Mouse (Mus musculus) adrenal gland (tissue): ENCODE results near the gene Cstf2t.

Experiments used
- intact Hi-C: fragments of 180-260 bp; cut with DNase I; formaldehyde crosslinking; loops from one replicate; pipeline ENCODE4 v1.15.1; 2025
- long read RNA-seq, 2 experiments: library from polyadenylated mRNA; unstranded; transcript quantifications; one replicate each; pipeline ENCODE4 v2.0.0; 2020; ENCODE audit warnings: borderline replicate concordance in 1 of 2; ENCODE audit not compliant: insufficient replicate concordance in 1 of 2

The Cstf2t gene
- long read RNA-seq, experiment 1, full-length matches to known transcripts = 5 of 5 reads
- long read RNA-seq, experiment 1, partial matches to known transcripts = 0 of 5 reads
- long read RNA-seq, experiment 1, other reads (novel, unspliced or antisense) = 0 of 5 reads
- long read RNA-seq, experiment 2, full-length matches to known transcripts = 7 of 7 reads
- long read RNA-seq, experiment 2, partial matches to known transcripts = 0 of 7 reads
- long read RNA-seq, experiment 2, other reads (novel, unspliced or antisense) = 0 of 7 reads

DNA sequence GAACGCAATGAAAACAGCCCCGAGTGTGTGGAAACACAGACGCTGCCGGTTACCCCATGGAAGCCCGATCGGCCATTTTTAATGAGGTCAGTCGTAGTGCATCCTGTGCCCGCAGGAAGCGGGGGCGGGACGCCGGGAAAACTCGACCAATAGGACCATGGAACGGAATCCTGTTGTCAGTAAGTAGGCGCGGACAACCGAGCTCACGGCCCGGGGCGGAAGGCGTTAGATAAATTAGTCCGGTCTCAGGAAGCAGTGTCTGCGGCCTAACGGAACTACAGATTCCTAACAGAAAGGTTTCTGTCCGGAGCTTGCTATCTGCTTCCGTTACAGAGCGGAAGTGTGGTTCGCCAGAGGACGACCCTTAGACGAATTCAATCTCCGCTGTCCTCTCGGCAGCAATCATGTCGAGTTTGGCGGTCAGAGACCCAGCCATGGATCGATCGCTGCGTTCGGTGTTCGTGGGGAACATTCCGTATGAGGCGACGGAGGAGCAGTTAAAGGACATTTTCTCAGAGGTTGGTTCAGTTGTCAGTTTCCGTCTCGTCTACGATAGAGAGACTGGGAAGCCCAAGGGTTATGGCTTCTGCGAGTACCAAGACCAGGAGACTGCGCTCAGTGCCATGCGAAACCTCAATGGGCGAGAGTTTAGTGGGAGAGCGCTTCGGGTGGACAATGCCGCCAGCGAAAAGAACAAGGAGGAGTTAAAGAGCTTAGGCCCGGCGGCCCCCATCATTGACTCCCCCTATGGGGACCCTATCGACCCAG is at the start of gene Cstf2t:
Gene Cstf2t, plus strand, starts transcription at position 176 of the 768 bp plus-strand sequence.
- intact Hi-C loops = no loop called here

DNA sequence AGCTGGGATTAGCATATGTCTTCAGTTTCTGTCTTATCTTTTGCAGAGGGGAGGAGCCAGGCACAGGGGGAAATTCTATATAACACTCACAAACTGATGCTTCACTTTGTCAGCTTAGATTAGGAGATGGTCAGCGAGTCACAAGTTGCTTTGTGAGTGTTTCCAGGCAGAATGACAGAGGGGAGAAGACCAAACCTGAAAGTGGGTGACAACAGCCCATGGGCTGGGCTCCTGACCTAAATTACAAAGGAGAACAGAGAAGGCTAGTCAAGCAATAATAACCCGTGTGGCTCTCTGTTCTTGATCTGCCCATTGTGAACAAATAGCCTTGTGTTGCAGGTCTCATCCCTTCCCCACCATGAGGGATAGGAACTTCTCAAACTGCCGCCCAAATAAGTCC is 43.7 kb upstream of the Cstf2t start:
- intact Hi-C loops = no loop called here

DNA sequence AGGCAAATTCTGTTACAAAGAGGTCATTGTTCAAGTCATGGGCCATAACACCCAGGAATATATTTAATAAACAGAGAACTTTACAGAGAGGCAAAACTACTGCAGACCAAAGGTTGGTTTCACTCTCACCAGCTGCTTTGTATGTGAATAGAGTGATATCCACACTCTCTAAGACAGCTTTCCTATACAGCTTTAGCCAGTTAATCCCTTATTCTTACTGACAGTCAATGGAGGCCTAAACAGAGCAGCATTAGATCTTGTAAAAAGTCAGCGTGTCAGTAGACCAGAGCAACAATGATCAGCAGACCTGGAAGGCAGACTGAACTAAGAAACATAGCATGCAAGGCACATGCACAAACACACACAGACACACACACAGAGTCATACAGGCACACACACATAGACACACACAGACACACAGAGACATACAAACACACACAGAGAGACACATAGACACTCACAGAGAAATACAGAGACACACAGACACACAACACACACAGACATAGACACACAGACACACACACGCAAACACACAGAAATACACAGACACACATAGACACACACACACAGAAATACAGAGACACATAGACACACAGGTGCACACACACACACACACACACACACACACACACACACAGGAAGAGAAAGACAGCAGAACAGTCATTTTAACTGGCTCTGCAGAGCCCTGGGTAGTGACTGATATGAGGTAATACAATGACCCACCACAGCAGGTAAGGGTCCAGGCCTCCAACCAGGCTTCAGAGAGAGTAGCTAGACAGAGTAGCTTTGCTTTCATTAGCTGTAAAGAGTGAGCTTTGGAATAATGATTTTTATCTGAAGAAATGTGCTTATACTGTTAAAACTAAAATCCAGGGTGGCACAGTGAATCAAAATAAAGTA is 41.4 kb upstream of the Cstf2t start:
- intact Hi-C loops = no loop called here

DNA sequence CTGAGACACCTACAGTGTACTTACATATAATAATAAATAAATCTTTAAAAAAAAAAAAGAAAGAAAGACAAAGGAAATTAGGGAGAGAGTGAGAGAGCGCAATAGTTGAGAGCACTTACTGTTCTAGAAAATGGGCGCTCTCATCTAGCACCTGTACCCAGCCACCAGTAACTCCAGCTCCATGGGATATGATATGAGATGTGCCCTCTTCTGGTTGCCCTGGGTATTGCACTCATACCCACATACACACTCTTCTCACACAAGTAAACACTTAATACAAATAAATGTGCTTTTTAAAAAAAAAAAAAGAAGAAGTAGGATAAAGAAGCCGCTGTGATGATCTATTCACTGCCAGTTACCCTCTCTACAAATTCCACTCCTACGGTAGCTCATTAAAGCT is 36.0 kb upstream of the Cstf2t start:
- intact Hi-C loops = no loop called here

DNA sequence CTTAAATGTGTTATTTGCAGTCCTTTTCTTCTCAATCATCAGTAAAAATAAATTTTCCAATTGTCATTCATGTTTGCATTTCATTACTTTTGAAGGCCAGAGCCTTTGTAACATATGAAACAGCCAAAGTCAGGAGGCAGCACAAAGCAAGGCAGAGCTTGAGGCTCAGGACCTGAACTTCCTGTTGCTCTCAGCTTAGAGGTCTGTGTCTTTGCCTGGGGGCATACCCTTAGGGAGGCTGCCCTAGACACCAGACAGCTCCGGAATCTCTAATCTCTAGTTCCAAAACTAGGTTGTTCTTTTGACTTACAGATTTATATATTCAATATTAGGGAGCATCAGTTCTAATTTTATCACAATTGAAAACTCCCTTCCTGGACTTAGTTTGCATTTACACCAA is 17.9 kb upstream of the Cstf2t start:
- intact Hi-C loops = no loop called here

DNA sequence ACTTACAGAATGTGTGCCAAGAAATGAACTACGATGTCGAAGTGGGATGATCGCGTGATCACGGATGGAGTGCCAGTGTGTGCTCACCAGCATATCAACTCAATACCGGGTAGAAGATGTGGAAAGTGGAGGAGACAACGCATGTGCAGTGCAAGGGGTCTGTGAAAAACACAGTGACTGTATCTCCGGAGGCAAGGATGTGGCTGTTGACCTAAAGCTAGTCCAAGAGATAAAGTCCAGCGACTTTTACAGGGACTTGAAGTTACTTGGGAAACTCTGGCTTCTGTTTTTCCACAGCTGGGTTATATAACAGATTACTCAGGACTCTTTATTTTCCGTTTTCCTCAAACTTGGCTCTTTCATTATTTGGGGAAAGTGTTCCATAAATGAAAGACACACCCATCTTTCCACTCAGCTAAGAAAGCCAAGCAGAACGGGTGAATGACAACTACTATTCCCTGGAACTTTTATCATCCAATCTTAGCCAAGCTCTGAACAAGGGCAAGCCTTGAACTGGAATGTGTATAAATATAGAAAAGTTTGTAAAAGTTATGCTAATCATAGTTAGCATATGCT is 17.3 kb upstream of the Cstf2t start:
- intact Hi-C loops = no loop called here

DNA sequence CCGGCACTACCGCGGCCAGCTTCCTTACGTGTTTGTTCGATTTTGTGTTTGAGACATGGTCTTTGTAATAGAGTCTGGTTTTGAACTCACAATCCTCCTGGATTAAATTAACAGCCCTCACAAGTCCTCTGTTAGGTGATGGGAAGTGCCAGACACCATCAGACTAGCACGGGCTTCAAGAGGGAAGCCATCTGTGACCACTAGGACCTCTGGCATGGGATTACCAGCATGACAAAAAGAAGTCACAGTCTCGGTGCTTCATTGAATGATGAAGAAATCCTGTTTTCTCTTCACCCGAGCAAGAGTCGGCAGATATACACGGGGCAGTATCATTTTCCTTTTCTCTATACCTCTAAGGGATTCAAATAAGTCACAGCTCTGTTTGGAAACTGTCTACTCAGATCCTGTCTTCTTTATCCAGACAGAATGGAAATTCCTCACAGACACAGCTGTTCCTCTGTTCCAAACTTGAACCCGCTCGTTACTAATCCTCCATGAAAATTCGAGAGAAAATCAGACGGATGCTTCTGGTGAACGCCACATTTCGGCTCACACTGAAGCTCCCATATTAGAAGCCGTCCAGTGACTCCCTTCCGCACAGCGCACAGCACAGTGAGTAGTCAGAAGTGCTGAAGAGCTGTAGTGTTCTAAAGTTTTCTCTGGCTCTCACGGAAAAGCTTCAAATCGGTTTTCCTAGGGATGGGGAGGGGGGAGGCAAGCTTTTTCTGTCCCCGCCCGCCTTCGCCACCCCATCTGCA is 8.5 kb upstream of the Cstf2t start:
- intact Hi-C loops = no loop called here

DNA sequence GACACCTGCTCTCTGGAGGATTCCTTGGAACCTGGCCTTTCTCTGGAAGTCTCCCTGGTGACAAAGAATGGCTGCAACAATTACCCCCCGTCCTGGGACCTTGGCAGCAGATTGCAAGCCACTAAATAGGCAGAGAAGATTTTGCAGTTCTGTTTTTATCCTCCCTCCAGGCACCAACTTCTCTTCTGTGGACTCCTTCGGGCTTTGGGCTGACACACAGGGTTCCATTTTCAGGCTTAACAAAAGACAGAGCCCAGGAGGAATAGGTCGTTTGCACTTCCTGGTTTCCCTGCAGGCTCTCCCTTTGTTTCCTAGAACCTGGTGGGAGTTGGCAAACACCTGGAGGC is 7.9 kb upstream of the Cstf2t start:
- intact Hi-C loops = no loop called here

DNA sequence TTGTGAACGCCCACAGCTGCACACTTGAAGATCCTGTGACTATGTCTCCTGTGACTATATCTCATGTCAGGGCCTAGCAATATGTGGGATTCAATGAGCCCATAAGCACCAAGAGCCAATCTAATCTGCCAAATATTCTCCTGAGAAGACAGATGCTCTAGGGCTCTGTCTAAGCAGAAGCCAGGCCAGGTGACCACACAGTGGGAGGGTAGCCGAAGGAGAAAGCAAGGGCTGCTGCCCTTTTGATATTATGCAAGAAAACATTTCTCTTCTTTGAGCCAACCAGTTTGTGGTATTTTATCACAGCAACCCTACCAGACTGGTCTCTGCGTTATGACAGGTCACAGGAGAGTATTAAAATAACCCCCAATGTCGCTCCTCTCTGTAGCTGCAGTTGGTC is 6.5 kb upstream of the Cstf2t start:
- intact Hi-C loops = no loop called here

DNA sequence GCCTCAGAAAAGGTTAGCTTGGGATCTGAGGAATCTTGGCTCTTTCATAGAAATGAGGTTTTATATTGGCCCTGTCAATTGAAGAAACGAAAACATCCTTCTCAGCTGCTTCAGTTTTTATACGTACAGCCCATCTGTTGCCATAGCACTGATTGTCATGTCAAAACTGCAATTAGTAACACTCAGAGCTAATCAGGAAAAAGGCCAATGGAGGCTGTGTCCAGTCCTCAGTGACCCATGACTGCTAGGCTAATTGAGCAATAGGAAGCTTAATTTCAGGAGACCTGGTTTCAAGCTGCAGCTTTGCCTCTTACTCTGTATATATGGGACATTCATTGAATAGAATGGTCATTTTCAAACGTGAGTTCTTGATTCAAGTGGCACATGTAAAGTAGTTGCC is 4.4 kb upstream of the Cstf2t start:
- intact Hi-C loops = no loop called here

DNA sequence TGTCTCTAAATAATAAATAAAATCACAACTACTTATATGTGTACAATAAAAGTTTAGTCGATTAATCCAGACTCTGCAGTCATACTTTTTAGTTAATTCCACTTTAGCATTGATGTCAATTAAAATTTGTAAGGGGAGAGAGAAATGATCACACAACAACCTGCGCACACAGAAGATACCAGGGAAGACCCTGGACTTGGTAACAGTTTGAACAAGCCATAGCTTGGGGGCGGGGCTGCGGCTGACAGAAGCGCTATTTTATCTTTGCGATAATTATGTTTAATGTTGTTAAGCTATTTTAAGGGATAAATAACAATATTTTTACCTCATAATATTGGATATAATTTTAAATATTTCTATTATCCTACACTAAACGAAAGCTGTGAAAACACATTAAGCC is 411 bp upstream of the Cstf2t start:
- intact Hi-C loops = no loop called here

DNA sequence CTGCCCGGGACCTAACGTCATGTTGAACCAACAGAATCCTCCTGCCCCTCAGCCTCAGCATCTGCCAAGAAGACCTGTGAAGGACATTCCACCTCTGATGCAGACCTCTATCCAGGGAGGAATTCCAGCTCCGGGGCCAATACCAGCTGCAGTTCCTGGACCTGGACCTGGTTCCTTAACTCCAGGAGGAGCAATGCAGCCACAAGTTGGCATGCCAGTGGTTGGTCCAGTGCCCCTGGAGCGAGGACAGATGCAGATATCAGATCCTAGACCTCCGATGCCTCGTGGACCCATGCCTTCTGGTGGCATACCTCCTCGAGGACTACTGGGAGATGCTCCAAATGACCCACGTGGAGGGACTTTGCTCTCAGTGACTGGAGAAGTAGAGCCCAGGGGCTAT is 1.1 kb downstream of the Cstf2t start:
- intact Hi-C loops = no loop called here

DNA sequence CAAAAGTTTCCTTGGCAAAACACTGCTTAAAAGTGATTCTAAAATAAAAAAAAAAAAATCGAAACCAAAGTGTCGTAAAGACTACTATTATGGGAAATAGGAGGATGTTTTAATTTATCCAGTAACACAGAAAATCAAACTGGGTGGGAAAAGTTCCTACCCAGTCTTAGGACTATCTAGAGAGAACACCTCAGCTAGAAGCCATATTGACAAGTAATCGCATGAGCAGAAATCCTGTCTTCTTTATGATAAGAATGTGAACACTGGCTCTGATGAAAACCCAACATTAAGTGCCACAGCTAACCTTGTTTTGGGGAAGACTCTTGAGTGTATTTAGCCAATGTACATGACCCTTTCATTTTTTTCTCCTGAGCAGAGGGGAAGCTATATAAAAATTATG is 15.2 kb downstream of the Cstf2t start:
- intact Hi-C loops = no loop called here

DNA sequence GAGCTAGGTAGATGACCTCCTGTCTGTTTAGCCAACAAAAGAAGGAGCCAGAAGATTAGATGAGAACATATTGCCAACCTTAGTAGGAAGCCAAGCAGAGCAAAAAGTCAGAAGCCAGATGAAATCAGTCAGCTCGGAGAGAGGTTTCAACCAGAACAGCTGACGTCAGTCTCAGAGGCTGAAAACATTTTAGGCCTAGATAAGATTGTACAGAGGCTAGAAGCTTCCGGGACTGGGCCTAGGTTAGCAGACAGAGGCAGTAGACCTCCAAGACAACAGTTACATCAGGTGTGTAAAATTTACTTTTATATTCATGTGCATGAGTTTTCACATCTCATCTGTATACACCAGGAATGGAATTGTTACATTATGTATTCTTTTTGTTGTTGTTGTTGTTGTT is 16.7 kb downstream of the Cstf2t start:
- intact Hi-C loops = no loop called here

DNA sequence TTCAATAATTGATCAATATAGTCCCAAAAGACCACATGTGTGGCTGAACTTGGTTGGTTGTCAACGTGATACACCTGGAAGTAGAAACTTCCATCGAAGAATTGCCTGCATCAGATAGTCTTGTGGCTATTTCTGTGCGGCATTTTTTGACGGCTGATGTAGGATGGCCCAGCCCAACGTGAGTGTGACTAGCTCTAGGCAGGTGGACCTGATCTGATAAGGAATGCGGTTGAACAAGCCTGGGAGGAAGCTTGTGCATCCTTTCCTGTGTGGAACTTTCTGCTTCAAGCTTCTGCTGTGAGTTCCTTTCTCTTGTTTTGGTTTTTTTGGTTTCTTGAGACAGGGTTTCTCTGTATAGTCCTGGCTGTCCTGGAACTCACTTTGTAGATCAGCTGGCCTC is 22.1 kb downstream of the Cstf2t start:
- intact Hi-C loops = no loop called here

DNA sequence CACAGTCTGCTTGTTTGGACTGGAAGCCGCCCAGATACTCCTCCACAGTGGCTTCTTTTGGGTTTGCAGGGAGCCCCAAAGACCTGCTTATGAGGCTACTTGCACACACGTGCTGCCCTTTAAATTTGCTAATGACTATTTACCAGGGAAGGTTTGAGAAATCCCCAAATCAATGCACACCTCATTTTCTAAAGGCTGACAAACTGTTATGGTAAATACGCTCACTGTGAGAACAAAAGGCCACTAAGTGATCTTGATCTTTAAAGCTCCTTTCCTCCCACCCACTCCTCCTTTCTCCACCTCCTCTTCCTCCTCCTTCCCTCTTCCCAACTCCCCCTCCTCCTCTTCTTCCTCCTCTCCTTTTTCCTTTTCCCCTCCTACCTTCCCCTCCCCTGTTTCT is 23.4 kb downstream of the Cstf2t start:
- intact Hi-C loops = no loop called here

DNA sequence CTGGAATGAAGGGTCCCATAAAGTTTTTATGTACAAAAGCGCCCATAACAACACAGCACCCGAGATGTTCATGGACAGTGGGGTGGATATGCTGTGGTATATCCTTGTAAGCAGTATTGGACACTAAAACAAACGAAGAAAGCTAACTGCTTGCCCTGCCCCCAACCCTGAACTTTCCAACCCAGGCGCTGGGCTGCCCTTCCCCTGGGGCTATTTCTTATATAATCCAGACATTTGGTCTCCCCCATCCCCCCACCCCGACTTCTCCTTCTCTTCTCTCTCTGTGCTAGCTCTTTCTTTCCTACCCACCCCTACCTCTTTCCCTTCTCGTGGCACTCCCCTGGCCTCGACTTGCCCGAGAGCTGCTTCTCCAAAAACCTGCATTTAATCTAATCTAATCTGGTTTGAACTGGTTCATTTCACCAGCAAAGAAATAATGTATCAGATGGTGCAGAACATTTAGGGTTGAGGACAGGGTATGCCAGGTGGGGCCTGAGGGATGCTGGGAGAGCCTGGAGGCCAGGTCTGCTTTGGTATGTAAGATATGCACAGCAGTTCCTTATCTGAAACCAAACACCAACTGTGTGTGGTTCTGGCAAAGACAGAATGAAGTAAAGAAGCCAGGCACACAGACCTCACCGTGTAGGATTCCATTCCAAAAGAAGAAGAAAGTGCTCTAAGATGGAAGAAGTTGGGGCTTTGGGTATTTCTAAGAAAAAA is 24.4 kb downstream of the Cstf2t start:
- intact Hi-C loops = no loop called here

DNA sequence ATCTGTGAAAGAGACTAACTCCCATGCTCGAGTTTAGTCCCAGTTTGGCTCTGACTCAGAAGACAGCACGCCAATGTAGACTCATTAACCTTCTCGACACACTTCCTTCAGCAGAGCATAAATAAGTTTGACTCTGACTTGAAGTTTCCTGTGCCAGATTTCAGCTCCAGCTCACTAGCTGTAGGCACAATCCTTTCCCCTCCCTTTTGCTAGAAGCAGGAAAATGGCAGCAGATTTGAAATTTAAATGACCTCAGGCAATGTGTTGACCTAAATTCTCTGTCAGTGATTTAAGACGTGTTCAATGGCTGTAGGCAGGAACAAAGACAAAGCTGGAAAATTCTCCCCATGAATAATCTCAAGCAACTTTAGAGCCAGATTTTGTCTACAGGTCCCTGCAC is 32.1 kb downstream of the Cstf2t start:
- intact Hi-C loops = no loop called here

DNA sequence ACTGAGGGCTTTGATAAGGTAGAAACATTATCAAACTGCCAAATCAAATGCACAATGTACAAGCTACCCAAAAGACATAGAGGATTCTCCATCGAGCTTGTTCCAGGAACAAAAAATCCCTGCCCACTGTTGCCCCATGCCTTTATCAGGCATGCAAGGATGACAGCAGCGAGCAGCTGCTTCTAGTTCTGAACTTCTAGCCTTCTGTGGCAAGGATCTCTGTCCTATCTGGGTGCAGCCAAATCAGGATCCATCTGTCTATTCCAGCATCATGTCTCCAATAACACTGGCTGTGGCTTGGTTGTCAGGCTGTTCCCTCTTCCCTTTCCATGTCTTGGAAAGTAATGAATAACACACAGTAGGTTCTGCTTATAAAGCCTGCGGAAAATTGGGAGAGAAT is 42.0 kb downstream of the Cstf2t start:
- intact Hi-C loops = no loop called here

DNA sequence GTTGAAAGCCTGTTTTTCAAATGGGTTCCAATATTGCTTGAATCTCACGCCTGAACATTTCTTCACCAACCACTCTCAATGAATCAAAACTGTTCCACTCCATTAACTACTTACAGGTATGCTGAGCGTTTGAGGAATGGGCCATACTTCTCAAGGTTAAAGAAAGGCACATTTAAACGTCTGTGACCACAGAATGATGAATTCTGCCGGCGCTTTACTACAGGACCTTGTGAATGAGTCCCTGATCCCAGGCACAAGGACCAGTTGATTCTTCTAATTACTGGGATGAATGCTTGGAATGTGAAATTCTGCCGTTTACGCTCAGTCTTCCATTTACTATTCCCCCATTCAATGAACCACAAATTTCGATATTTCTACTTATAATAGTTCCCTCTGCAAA is 50.0 kb downstream of the Cstf2t start:
- intact Hi-C loops = no loop called here

DNA sequence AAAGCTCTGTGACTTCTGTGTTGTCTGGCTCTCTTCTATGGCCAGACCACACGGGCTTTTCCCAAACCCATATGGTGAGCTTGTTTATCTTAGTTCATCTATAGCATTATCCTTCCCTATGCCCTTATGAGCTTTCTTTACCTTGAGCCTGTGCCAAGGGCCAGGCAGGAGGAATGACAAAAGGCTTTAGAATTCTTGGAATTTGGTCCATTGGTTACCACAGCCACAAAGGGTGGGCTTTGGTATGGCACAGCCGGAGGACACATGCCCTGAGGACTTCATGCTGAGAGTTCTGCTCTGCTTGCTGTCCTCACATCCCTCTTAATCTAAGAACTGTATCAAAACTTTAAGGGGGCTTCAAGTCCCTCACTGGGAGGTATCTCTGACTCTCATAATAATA is 53.7 kb downstream of the Cstf2t start:
- intact Hi-C loops = no loop called here
